Mouse (Mus musculus) kidney, postnatal 25 days (tissue): ENCODE measurements around the gene Neu1.

Experiments used
- DNase-seq, 2 experiments: peaks; one replicate each; pipeline ENCODE4 v3.0.0; 2021; ENCODE audit warnings: mixed read lengths in 2 of 2

The Neu1 gene

DNA sequence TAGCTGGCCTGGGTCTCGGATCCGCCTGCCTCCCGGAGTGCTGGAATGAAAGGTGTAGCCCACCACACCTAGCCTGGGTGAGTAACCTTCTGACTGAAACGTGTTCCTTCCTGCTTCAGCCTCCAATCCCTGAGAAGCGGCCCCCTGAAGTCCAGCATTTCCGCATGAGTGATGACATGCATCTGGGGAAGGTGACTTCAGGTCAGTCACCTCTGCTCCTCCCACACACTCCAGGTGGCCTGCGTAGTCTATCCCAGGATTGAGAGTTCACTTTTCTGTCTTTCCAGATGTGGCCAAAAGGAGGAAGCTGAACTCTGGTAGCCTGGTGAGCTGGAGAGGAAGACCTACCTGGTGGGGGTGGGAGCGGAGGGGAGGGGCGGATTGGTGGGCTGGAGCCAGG is 28.2 kb upstream of the Neu1 start:
- no peak for DNase-seq

DNA sequence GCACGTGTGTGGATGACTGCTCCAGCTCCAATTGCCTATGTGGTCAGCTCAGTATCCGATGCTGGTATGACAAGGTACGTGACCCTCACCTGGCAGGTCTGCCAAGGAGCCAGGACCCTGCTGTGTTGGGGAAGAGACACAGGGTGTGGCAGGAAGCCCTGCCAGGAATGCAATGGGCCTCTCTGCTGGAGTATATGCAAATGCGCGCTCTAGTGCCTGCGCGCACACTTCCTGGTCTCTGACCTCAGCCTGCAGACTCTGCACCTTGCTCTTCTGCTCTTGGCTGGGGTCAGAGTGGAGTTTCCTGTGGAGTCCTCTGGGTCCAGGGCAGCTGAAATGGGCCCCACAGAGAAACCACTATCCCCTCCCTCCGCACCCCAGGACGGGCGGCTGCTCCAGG is 20.1 kb upstream of the Neu1 start:
- DNase-seq: peak; percentile 57 to 83

DNA sequence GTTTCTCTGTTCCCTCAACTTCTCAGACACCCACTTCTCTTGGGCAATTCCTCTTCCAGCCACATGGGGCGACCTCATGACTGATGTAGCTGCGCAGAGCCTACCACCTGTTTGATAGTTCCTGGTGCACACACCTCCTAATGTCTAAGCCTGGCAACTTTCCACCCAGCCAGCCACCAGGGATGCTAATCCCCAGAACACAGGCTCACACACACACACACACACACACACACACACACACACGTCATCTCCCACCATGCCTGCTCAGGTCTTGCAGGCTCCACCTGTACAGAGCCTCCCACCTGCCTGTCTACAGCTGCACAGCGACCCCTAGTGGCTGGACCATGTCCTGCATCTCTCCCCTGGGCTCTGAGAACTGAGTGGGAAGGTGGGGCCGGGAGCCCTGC is 19.1 kb upstream of the Neu1 start:
- peak; percentile 87 to 93 for DNase-seq

DNA sequence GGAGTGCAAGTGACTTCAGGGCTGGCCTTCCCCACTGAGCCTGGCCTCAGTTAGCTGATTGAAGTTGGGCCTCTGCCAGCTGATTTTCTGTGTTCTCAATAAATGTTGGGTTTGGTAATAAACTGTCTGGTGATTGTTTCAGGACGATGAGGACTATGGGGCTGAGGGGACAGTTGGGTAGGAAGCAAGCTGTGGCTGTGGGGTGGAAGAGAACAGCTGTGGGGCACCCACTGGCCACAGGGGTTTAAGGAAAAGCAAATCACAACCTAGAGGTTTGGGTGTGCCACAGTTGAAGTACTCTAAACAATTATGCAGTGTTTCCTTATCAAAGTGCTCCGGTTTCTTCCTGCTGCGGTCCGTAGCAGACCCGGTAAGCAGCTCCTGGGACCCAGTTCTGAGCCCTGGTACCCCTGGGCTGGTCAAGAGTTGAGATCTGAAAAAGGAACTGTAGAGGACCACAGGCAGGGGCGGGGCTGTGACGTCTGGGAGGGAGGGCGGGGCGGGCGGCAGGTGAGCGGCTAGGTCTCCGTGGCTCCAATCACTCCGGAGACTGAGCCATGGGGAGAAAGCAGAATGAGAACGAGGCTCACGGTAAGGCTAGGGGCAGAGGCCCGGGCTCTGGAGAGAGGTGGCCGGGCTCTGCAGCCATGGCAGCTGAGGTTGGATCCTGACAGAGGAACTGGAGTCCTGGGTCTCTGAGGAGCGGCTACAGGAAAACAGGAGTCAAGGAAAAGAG is 17.0 kb upstream of the Neu1 start, which contains the start of gene Slc44a4:
Slc44a4 (plus strand) TSS at position 537 of the 736 bp plus-strand sequence.
- DNase-seq: peak; percentile 68 to 77

DNA sequence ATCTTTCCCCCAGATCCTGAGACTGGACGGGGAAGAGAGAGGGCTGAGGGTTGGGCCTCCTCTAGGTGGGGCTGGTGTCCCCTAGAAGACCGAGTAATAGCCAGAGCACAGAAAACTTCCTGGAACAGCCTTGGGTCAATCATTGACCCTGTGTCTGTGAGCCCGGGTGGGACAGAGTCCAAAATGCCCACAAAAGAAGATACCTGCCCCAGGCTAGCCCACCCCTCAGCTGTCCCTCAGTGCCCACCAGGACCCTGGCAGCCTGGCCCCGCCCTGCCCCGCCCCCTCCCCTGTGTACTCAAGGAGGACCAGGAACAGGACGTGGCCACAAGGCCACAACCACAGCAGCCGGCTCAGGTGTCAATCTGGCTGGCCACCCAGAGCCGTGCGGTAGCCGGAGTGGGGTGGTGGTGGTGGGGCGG is 15.6 kb upstream of the Neu1 start:
- peak; percentile 84 to 87 for DNase-seq

DNA sequence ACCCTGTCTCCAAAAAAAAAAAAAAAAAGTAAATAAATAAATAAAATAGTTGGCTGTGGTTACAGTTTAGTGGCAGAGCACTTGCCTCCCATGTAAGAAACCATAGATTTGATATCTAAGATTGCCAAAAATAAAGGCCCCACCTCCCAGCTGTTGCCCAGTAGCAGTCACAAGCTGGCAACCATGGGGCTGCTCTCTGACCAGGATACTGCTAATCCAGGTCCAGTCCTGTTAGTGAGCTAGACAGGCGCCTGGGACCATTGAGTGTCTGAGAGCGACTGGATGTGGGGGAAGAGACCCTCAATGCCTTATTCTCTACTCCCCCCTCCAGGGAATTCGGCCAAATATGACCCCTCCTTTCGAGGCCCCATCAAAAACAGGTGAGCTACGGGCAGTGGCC is 14.7 kb upstream of the Neu1 start:
- DNase-seq: peak in 1 of 2 experiments; percentile 51

DNA sequence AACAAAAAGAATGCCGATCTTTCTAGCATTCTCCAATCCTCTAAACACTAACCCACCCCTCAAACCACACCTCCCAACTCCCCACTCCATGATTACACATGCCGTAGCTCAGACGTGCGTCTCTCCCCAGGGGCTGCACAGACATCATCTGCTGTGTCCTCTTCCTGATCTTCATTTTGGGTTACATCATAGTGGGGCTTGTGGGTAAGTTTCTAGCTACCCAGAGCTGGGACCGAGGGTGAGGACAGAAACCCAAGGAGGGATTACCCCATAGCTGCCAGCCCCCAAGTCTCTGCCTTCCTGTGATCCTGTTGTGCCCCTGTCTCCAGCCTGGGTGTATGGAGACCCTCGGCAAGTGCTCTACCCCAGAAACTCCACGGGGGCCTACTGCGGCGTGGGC is 13.9 kb upstream of the Neu1 start:
- DNase-seq: no peak

DNA sequence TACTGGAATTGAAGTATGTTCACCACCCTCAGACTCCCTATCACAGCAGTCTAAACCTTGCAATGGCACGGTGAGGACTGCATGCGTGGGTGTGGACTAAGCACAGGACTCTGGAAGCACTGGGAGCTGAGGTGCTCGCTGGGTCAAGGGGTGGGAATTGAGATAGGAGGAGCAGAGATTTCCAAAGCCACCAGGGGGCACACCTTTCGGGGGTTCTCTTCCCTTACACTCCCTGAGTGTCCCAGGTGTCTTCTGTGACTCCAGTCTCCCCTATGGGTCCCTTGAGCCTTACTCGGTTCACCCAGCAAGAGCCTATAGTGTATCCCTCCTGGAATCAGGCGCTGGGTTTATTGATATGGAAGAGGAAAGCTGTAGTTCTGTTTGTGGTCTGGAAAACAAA is 8.1 kb upstream of the Neu1 start:
- no peak for DNase-seq

DNA sequence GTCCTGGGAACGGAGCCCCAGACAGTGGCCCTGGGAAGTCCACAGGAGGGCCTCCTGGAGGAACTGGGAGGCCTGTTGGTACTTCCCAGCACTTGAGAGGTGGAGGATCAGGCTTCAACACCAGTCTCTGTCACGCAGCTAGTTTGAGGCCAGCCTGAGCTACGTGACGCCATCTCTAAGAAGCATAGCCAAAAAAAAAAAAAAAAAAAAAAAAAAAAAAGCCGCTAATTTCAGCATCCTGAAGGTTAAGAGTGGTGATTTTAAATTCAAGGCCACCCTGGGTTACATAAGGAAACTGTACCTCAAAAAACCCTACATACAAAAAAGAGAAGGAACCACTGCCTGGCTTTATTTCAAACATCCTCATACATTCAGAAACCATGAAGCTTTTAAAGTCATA is 6.8 kb upstream of the Neu1 start:
- DNase-seq: no peak

DNA sequence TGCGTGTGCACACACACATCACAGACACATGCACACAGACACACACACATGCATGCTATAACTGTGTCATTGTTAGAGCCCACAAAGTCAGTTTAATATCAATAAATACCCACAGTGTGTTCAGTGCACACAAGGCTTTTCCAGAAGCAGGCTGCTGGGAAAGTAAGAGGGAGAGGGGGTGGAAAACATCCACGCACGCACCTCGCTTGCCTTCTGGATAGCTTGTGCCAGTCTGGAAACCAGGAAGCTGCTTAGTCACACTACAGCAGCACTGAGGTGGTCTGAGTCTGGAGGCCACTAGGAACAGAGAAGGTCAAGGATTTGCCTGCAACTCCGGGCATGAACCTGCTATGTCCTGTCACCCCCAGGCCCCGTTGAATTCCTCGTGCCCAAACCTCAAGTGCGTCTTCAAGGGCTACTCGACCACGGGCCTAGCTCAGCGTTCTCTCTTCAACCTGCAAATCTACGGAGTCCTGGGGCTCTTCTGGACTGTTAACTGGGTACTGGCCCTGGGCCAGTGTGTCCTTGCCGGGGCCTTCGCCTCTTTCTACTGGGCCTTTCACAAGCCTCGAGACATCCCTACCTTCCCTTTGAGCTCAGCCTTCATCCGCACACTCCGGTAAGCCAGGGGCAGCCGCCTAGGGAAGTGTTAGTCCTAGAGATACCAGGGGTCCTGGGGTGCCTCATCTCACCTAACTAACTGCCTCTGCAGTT is 3.6 kb upstream of the Neu1 start:
- no peak for DNase-seq

DNA sequence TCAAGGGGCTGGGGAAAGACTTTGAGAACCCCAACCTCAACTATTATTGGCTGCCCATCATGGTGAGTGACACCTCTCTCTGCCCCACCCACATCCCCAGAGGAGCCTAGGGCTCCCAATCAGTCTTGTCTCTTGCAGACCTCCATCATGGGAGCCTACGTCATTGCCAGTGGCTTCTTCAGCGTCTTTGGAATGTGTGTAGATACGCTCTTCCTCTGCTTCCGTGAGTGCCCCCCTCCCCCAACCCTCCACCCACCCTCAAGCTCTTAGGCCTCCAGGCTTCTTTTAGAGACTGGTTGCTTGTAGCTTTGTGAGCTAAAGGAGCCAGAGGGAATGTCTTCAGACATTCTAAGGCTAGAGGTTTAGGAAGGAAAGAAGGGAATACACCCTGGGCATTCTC is 2.2 kb upstream of the Neu1 start:
- DNase-seq: no peak

DNA sequence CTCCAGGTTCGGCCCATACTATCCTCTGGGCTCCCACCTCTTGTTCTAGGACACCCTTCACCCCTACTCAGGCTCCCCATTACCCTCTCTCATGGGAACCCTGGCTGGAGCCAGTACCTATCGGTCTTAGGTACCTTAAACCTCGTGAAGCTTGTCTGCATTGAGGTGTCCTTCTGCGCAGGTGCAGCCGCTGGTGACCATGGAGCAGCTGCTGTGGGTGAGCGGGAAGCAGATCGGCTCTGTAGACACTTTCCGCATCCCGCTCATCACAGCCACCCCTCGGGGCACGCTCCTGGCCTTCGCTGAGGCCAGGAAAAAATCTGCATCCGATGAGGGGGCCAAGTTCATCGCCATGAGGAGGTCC is 664 bp downstream of the Neu1 start:
- DNase-seq: peak in 1 of 2 experiments; percentile 69

DNA sequence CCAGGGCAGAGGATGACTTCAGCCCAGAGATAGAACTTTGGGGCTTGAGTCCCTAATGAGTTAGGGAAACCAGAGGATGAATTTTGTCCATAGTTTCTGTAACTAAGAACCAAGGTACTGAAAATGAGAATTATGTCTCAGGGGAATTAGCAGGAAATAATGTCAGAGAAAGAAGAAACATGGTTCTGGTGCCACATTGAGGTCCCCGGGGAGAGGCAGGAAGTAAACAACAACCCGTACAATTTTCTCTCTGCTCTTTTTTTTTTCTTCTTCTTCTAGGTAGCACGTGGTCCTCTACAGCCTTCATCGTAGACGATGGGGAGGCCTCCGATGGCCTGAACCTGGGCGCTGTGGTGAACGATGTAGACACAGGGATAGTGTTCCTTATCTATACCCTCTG is 1.2 kb downstream of the Neu1 start:
- DNase-seq: no peak

DNA sequence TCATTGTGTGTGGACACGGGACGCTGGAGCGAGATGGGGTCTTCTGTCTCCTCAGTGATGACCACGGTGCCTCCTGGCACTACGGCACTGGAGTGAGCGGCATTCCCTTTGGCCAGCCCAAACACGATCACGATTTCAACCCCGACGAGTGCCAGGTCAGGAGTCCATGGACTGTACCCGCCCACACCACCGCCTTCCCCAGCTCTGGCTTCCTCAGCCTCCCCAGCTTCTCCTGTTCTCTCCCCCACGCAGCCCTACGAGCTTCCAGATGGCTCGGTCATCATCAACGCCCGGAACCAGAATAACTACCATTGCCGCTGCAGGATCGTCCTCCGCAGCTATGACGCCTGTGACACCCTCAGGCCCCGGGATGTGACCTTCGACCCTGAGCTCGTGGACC is 3.0 kb downstream of the Neu1 start:
- peak; percentile 71 to 86 for DNase-seq

DNA sequence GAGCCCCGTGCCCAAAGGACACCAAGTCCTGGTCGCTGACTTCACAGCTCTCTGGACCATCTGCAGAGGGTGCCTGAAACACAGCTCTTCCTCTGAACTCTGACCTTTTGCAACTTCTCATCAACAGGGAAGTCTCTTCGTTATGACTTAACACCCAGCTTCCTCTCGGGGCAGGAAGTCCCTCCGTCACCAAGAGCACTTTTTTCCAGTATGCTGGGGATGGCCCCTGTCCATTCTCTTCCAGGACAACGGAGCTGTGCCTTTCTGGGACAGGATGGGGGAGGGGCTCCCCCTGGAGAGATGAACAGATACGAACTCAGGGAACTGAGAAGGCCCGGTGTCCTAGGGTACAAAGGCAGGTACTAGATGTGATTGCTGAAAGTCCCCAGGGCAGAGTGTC is 3.8 kb downstream of the Neu1 start:
- peak; percentile 58 to 73 for DNase-seq

DNA sequence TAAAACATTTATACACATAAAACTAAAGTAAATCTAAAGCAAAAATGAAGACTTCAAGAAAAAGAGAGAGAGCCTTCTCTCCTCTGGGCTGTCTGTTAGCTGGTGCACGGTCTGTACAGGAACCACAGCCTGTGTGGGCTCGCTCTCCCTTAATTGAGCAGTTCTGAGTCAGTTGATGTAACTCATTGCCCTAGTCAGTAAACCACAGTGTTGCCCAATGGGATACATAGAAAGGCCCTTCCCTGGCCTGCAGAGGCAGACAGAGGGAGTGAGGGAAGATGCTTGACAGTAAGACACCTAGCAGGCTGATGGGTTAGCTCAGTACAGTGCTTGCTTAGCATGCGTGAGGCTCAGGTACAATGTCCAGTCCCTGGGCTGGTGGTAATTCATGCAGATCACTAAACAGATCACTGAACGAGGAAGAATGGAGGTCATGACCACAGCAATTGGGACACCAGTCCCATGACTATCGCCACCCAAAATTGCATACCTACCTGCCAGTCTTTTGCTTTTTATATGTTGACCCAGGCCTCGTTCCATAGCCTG is 7.0 kb downstream of the Neu1 start:
- peak; percentile 63 to 83 for DNase-seq

DNA sequence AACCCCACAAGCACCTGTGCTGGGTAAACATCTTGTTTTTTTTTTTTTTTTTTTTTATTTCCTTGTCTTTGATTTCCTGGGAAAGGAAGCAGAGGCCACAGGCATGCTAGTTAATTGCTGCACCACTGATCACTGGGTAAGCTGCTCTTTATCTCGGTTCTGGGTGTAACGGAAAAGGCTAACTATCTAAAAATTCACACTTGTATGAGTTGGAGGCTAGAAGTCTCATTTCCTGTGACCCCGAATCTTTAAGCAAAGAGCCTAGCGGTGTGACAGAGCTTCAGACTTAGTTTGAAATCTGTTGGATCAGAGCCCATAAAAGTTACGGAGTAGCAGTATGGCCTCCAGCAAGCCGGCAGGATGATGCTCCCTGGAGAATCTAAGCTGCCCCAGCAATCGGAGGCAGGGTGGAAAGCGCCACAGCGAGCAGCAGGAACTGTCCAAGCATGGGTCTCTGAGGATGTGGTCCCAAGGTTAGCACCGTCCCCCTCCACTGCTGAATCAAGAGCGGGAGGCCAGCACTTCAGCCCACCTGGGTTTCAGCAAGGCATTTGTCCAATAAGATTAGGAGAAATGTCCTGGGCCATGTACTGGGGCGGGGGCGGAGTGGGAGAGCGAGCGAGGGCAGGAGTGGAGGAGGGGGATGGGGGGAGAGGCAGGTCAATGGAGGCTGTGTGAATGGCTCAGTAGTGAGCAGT is 10.4 kb downstream of the Neu1 start:
- peak in 1 of 2 experiments; percentile 47 for DNase-seq

DNA sequence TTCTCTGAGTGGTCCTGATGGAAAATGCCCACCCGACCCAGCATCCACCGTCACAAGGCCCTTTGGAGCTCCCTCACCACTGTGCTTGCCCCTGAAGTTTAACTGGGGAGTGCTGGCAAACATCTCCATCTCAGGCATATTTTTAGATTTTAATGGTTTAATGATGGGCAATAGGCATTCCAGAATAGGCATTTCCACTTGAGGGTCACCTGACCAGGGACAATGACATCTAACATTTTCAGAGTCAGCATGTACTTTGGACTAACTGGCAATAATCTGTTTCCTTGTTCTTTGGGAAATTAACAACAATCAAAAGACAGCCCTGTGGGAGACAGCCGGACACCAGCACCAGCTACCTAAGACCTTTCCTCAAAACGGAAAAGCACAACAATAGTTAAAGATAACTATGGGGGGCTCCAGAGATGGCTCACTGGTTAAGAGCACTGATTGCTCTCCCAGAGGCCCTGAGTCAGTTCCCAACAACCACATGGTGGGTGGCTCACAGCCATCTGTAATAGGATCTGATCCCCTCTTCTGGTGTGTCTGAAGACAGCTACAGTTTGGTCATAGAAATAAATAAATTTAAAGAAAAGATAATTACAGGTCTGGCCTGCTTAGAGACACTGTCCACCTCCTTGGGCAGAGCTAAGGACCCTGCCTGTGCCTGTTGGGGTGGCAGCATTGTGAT is 12.2 kb downstream of the Neu1 start:
- peak in 1 of 2 experiments; percentile 35 for DNase-seq

DNA sequence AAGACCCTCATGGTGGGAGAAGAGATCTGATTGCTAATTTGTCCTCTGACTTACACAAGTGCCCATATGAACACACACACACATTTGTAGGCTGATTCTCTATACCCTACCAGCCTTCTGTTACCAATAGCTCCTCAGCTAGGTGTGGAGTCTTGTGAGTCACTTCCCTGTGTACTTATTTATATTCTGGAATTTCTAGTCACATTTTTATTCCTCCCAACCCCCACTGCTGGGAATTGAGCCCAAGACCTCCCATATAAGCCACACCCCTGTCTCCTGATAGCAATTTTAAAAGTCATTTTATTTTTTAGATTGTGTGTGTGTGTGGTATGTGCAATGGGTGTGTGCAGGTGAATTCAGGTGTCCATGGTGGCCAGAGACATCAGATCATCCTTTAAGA is 13.3 kb downstream of the Neu1 start:
- peak in 1 of 2 experiments; percentile 65 for DNase-seq

DNA sequence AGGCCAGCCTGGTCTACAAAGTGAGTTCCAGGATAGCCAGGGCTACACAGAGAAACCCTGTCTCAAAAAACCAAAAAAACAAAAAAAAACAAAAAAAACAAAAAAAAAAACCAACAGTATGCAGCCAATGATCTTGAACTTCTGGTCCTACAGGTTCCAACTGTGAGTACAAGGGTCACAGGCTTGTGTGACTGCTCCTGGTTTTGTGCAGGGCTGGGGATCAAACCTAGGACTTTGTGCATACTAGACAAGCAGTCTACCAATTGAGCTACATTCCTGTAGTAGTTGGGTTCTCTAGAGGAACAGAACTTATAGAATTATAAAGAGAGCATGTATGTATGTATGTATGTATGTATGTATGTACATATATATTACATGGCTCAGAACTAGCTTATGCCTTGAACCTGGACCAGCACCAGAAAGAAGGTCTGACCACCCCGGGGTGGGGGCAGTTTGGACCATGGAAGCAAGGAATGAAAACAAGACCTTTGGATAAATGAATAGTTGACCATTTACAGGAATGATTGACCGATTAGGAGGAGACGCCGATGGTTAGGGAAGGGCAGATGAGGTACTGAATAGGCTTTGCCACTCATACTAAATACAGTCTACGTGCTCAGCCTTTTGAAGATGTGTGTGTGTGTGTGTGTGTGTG is 15.6 kb downstream of the Neu1 start:
- DNase-seq: peak; percentile 65 to 76

DNA sequence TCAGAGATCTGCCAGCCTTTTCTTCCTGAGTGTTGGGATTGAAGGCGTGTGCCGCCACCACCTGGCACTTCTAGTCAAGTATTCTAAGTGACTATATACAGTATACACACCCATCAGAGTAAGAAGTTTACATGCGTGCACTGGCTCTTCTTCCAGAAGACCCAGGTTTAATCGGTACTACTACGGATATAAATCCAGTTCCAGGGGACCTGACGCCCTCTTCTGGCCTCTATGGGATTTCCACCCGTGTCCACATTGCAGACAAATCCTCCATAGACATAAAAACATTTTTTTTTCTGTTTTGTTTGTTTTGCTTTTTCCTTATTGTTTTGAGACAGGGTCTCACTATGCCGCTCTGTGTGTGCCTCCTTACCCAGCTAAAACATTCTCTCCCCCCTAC is 16.6 kb downstream of the Neu1 start:
- DNase-seq: peak; percentile 66 to 76
